ENCODE assay signal across 12 mouse cellular contexts in the genomic region with DNA sequence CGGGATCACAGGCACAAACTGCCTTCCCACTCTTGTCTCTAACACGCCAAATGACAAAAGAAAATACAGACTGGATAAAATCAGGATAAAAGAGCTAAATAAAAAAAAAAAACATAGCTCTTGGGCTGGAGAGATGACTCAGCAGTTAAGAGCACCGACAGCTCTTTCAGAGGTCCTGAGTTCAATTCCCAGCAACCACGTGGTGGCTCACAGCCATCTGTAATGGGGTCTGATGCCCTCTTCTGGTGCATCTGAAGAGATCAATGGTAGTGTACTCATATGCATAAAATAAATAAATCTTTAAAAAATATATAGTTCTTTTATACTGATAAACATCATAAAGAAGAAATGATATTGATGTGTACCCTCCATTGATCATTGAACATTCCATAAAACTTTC.
"Had no signal": no experiment of that assay in that cellular context is flagged by ENCODE, and none has a peak within 500 bp of the region (broad histone marks: within the 10 kb centered on the region; RNA-seq: fewer than 3 reads in every experiment).

No protein-coding gene starts in this region.

- H3K27me3 ChIP-seq: limb, embryonic 12.5 days; liver, embryonic 12.5 days; midbrain, embryonic 12.5 days; neural tube, embryonic 13.5 days; stomach, embryonic 15.5 days had no signal

- H3K9me3 ChIP-seq: limb, embryonic 12.5 days; liver, embryonic 12.5 days; midbrain, embryonic 12.5 days; neural tube, embryonic 13.5 days; stomach, embryonic 15.5 days had no signal

- H3K4me2 ChIP-seq: limb, embryonic 12.5 days; liver, embryonic 12.5 days; midbrain, embryonic 12.5 days; neural tube, embryonic 13.5 days; stomach, embryonic 15.5 days had no signal

- H3K27ac ChIP-seq: hindbrain, postnatal 0 days; limb, embryonic 12.5 days; liver, embryonic 12.5 days; midbrain, embryonic 12.5 days; neural tube, embryonic 13.5 days; stomach, embryonic 15.5 days had no signal

- ATAC-seq: hindbrain, postnatal 0 days; liver, embryonic 12.5 days; midbrain, embryonic 16.5 days had no signal

- H3K36me3 ChIP-seq: midbrain, embryonic 12.5 days; stomach, embryonic 15.5 days had no signal

- H3K4me3 ChIP-seq: limb, embryonic 12.5 days; liver, embryonic 12.5 days; midbrain, embryonic 12.5 days; neural tube, embryonic 13.5 days; stomach, embryonic 15.5 days had no signal

- DNase-seq: layer of hippocampus, adult 9-11 months; layer of hippocampus, postnatal 36 days; retina, postnatal 1 day; right cerebral cortex, postnatal 4 days; thymus, postnatal 4 days had no signal

- H3K9ac ChIP-seq: limb, embryonic 12.5 days; liver, embryonic 12.5 days; midbrain, embryonic 12.5 days; neural tube, embryonic 13.5 days; stomach, embryonic 15.5 days had no signal
